In genomic region chr5:96641297-96641696, GRCm38 (mm10) we compare ENCODE assay signal across 12 mouse cellular contexts.
"Had no signal": no experiment of that assay in that cellular context is flagged by ENCODE, and none has a peak within 500 bp of the region (broad histone marks: within the 10 kb centered on the region; RNA-seq: fewer than 3 reads in every experiment).

No protein-coding gene starts in this region.

- DNase-seq: retina, postnatal 1 day; right cerebral cortex, adult 18-20 months; right cerebral cortex, postnatal 14 days; right cerebral cortex, postnatal 25 days; right cerebral cortex, postnatal 4 days; spleen, adult 18-20 months; thymus, adult 18-20 months; thymus, adult 2 months; thymus, postnatal 14 days; thymus, postnatal 25 days; thymus, postnatal 36 days; thymus, postnatal 4 days had no signal
